Mouse (Mus musculus): Measurements from ENCODE around the gene Wnt1. TPM values are rescaled to one million over a fixed set of nuclear protein-coding genes. Genes with fewer than 3 reads are reported as not detected.

The Wnt1 gene
- polyA plus RNA-seq, 1 experiment = 3.5 TPM

- TF ChIP-seq POLR2A (IDR thresholded peaks at IDR 0.05; ENCODE audit: control insufficient read depth, low read depth, low read length) = no peak
- Histone ChIP-seq H3K27ac (ENCODE audit: control insufficient read depth, insufficient read depth, low read depth, low read length) (no peak overlapping the region), H3K27me3 (ENCODE audit: control insufficient read depth, insufficient read depth, low read length) (no peaks in the 10 kb centered on the region), H3K4me3 (ENCODE audit: control insufficient read depth, low read depth, low read length) (no peak overlapping the region), H3K4me1 (ENCODE audit: control insufficient read depth, insufficient read depth, low read length) (no peaks in the 10 kb centered on the region), H3K36me3 (ENCODE audit: control insufficient read depth, insufficient read depth, low read length) (no peaks in the 10 kb centered on the region; the same call in none of the 2 replicates)
Observed at GRCm38 (mm10) chr15:98839161-98839560, 49.5 kb downstream of the Wnt1 start.

- no peak overlapping the region for H3K4me3 ChIP-seq (ENCODE audit: control insufficient read depth, low read depth, low read length)
- H3K4me1 ChIP-seq (ENCODE audit: control insufficient read depth, insufficient read depth, low read length) = no peaks in the 10 kb centered on the region
Observed at GRCm38 (mm10) chr15:98839671-98840585, 50.3 kb downstream of the Wnt1 start.

More at GRCm38 (mm10) chr15:98839671-98840585, 50.3 kb downstream of the Wnt1 start:
- Histone ChIP-seq H3K36me3 (ENCODE audit: control insufficient read depth, insufficient read depth, low read length) (no peaks in the 10 kb centered on the region; the same call in none of the 2 replicates), H3K27ac (ENCODE audit: control insufficient read depth, insufficient read depth, low read depth, low read length) (no peak overlapping the region), H3K27me3 (ENCODE audit: control insufficient read depth, insufficient read depth, low read length) (no peaks in the 10 kb centered on the region)
- TF ChIP-seq CTCF (IDR thresholded peaks at IDR 0.05; ENCODE audit: control insufficient read depth, insufficient read depth, insufficient replicate concordance, low read depth, low read length) (no peak), POLR2A (IDR thresholded peaks at IDR 0.05; ENCODE audit: control insufficient read depth, low read depth, low read length) (no peak)

Other genes with a start within 250 kb of the Wnt1 start
- gene Ccnt1, start 218.9 kb upstream of the Wnt1 start, polyA plus RNA-seq (2012; rRNA removed) = 11.4 and 15.1 TPM in 2 replicates
- 88.1 and 104 TPM in 2 replicates for gene 4930415O20Rik, start 218.9 kb upstream of the Wnt1 start, polyA plus RNA-seq (2012; rRNA removed)
- gene Adcy6, start 179.8 kb upstream of the Wnt1 start, polyA plus RNA-seq (2012; rRNA removed) = 15.0 and 18.8 TPM in 2 replicates
- 3.1 and 3.2 TPM in 2 replicates for gene Cacnb3, start 159.0 kb upstream of the Wnt1 start, polyA plus RNA-seq (2012; rRNA removed)
- gene Ddx23, start 127.0 kb upstream of the Wnt1 start, polyA plus RNA-seq (2012; rRNA removed) = 15.1 and 16.9 TPM in 2 replicates
- gene Rnd1, start 112.4 kb upstream of the Wnt1 start, polyA plus RNA-seq (2012; rRNA removed) = 0.32 and 0.46 TPM in 2 replicates
- 158 and 181 TPM in 2 replicates for gene Ccdc65, start 81.7 kb upstream of the Wnt1 start, polyA plus RNA-seq (2012; rRNA removed)
- gene Fkbp11, start 61.7 kb upstream of the Wnt1 start, polyA plus RNA-seq (2012; rRNA removed) = 1.0 and 1.4 TPM in 2 replicates
- gene Arf3, start 26.6 kb upstream of the Wnt1 start, polyA plus RNA-seq (2012; rRNA removed) = 60.1 and 80.4 TPM in 2 replicates
- 0.47 and 0.67 TPM in 2 replicates for gene Wnt10b, start 11.7 kb upstream of the Wnt1 start, polyA plus RNA-seq (2012; rRNA removed)
- gene Ddn, start 19.6 kb downstream of the Wnt1 start, polyA plus RNA-seq (2012; rRNA removed) = 0.02 TPM in 1 of 2 replicates, not detected in the other
- gene Prkag1, start 41.7 kb downstream of the Wnt1 start, polyA plus RNA-seq (2012; rRNA removed) = 18.4 and 19.5 TPM in 2 replicates
- gene Kmt2d, start 81.3 kb downstream of the Wnt1 start, polyA plus RNA-seq (2012; rRNA removed) = 17.0 and 17.4 TPM in 2 replicates
- 4.6 and 4.8 TPM in 2 replicates for gene Rhebl1, start 104.7 kb downstream of the Wnt1 start, polyA plus RNA-seq (2012; rRNA removed)
- gene Dhh, start 108.7 kb downstream of the Wnt1 start, polyA plus RNA-seq (2012; rRNA removed) = 9.4 and 10.8 TPM in 2 replicates
- 478 and 581 TPM in 2 replicates for gene Lmbr1l, start 128.4 kb downstream of the Wnt1 start, polyA plus RNA-seq (2012; rRNA removed)
- gene Tuba1b, start 144.7 kb downstream of the Wnt1 start, polyA plus RNA-seq (2012; rRNA removed) = 124 and 148 TPM in 2 replicates
- 2.3 and 2.4 TPM in 2 replicates for gene Gm49450, start 163.7 kb downstream of the Wnt1 start, polyA plus RNA-seq (2012; rRNA removed)
- 77.2 and 93.1 TPM in 2 replicates for gene Tuba1a, start 163.8 kb downstream of the Wnt1 start, polyA plus RNA-seq (2012; rRNA removed)
- 223 and 227 TPM in 2 replicates for gene Tuba1c, start 240.0 kb downstream of the Wnt1 start, polyA plus RNA-seq (2012; rRNA removed)